Mouse (Mus musculus): ENCODE results near the gene Arhgef10l. TPM values are rescaled to one million over a fixed set of nuclear protein-coding genes. Genes with fewer than 3 reads are reported as not detected.

Arhgef10l gene
- polyA plus RNA-seq, 1 experiment from 2014 or later = 6.3 TPM

- Histone ChIP-seq H3K36me3 (replicated peaks; ENCODE audit: insufficient read depth, low read length) (no peaks in the 10 kb centered on the region), H3K4me1 (ENCODE audit: insufficient read depth) (no peaks in the 10 kb centered on the region; the same call in 1 of the 2 replicates), H3K27me3 (ENCODE audit: insufficient read depth, low read length) (no peaks in the 10 kb centered on the region), H3K27ac (ENCODE audit: low read depth) (no peak overlapping the region), H3K9me3 (ENCODE audit: low read length) (no peaks in the 10 kb centered on the region), H3K4me3 (ENCODE audit: low read depth, low read length) (no peak overlapping the region), H3K9ac (replicated peaks) (no peak overlapping the region), H3K4me2 (ENCODE audit: low read depth, low read length) (no peak overlapping the region)
- DNase-seq (no peak), ATAC-seq (no peak)
- 64% methylated on average over 8 of the region's 8 CpGs for WGBS (ENCODE audit: insufficient replicate concordance)
- no peak for TF ChIP-seq EP300 (IDR thresholded peaks at IDR 0.05; ENCODE audit: low read depth)
- TF ChIP-seq CTCF (IDR thresholded peaks at IDR 0.05; ENCODE audit: low read depth) = no peak
Observed at GRCm38 (mm10) chr4:140640242-140640523, 25.6 kb downstream of the Arhgef10l start.

GRCm38 (mm10) chr4:140639431-140640241 is 26.2 kb downstream of the Arhgef10l start:
- 85% methylated on average over 28 of the region's 28 CpGs for WGBS (ENCODE audit: insufficient replicate concordance)
- H3K9ac ChIP-seq (replicated peaks) = no peak overlapping the region
- no peaks in the 10 kb centered on the region for H3K9me3 ChIP-seq (ENCODE audit: low read length)
- no peaks in the 10 kb centered on the region for H3K27me3 ChIP-seq (ENCODE audit: insufficient read depth, low read length)
- H3K4me3 ChIP-seq (ENCODE audit: low read depth, low read length) = no peak overlapping the region
- TF ChIP-seq EP300 (IDR thresholded peaks at IDR 0.05; ENCODE audit: low read depth) = no peak
- no peak for TF ChIP-seq CTCF (IDR thresholded peaks at IDR 0.05; ENCODE audit: low read depth)
- no peak overlapping the region for H3K27ac ChIP-seq (ENCODE audit: low read depth)
- H3K36me3 ChIP-seq (replicated peaks; ENCODE audit: insufficient read depth, low read length) = no peaks in the 10 kb centered on the region
- ATAC-seq (no peak), DNase-seq (no peak)
- no peak overlapping the region for H3K4me2 ChIP-seq (ENCODE audit: low read depth, low read length)
- no peaks in the 10 kb centered on the region; the same call in 1 of the 2 replicates for H3K4me1 ChIP-seq (ENCODE audit: insufficient read depth)

GRCm38 (mm10) chr4:140638591-140638990 is 27.2 kb downstream of the Arhgef10l start:
- no peak for TF ChIP-seq EP300 (IDR thresholded peaks at IDR 0.05; ENCODE audit: low read depth)
- TF ChIP-seq CTCF (IDR thresholded peaks at IDR 0.05; ENCODE audit: low read depth) = no peak
- Histone ChIP-seq H3K9ac (replicated peaks) (no peak overlapping the region), H3K4me2 (ENCODE audit: low read depth, low read length) (no peak overlapping the region), H3K4me1 (ENCODE audit: insufficient read depth) (no peaks in the 10 kb centered on the region; the same call in 1 of the 2 replicates), H3K4me3 (ENCODE audit: low read depth, low read length) (no peak overlapping the region), H3K27me3 (ENCODE audit: insufficient read depth, low read length) (no peaks in the 10 kb centered on the region), H3K9me3 (ENCODE audit: low read length) (no peaks in the 10 kb centered on the region), H3K36me3 (replicated peaks; ENCODE audit: insufficient read depth, low read length) (no peaks in the 10 kb centered on the region), H3K27ac (ENCODE audit: low read depth) (no peak overlapping the region)
- ATAC-seq (no peak), DNase-seq (no peak)
- 80% methylated on average over 5 of the region's 5 CpGs for WGBS (ENCODE audit: insufficient replicate concordance)

GRCm38 (mm10) chr4:140637269-140637668 is 28.5 kb downstream of the Arhgef10l start:
- H3K4me3 ChIP-seq (ENCODE audit: low read depth, low read length) = no peak overlapping the region
- no peaks in the 10 kb centered on the region for H3K9me3 ChIP-seq (ENCODE audit: low read length)
- H3K27me3 ChIP-seq (ENCODE audit: insufficient read depth, low read length) = no peaks in the 10 kb centered on the region
- no peak overlapping the region for H3K9ac ChIP-seq (replicated peaks)
- DNase-seq (no peak), ATAC-seq (no peak)
- no peaks in the 10 kb centered on the region; the same call in 1 of the 2 replicates for H3K4me1 ChIP-seq (ENCODE audit: insufficient read depth)
- TF ChIP-seq CTCF (IDR thresholded peaks at IDR 0.05; ENCODE audit: low read depth) = no peak
- no peak for TF ChIP-seq EP300 (IDR thresholded peaks at IDR 0.05; ENCODE audit: low read depth)
- no peak overlapping the region for H3K27ac ChIP-seq (ENCODE audit: low read depth)
- 64% methylated on average over 8 of the region's 8 CpGs for WGBS (ENCODE audit: insufficient replicate concordance)
- H3K36me3 ChIP-seq (replicated peaks; ENCODE audit: insufficient read depth, low read length) = no peaks in the 10 kb centered on the region
- H3K4me2 ChIP-seq (ENCODE audit: low read depth, low read length) = no peak overlapping the region

- Histone ChIP-seq H3K4me1 (ENCODE audit: insufficient read depth) (peaks cover 4% of the 10 kb centered on the region), H3K9ac (replicated peaks) (no peak overlapping the region), H3K27me3 (ENCODE audit: insufficient read depth, low read length) (no peaks in the 10 kb centered on the region), H3K9me3 (ENCODE audit: low read length) (no peaks in the 10 kb centered on the region), H3K4me2 (ENCODE audit: low read depth, low read length) (no peak overlapping the region), H3K36me3 (replicated peaks; ENCODE audit: insufficient read depth, low read length) (no peaks in the 10 kb centered on the region), H3K4me3 (ENCODE audit: low read depth, low read length) (no peak overlapping the region), H3K27ac (ENCODE audit: low read depth) (peak overlapping the region; percentile 41)
- WGBS (ENCODE audit: insufficient replicate concordance) = 60% methylated on average over 5 of the region's 5 CpGs
- no peak for DNase-seq
- peak; percentile 77 for ATAC-seq
- no peak for TF ChIP-seq CTCF (IDR thresholded peaks at IDR 0.05; ENCODE audit: low read depth)
- TF ChIP-seq EP300 (IDR thresholded peaks at IDR 0.05; ENCODE audit: low read depth) = no peak
Observed at GRCm38 (mm10) chr4:140636312-140636996, 29.4 kb downstream of the Arhgef10l start.

- no peak for DNase-seq
- no peaks in the 10 kb centered on the region for H3K36me3 ChIP-seq (replicated peaks; ENCODE audit: insufficient read depth, low read length)
- WGBS (ENCODE audit: insufficient replicate concordance) = 74% methylated on average over 10 of the region's 10 CpGs
- no peaks in the 10 kb centered on the region for H3K27me3 ChIP-seq (ENCODE audit: insufficient read depth, low read length)
- no peaks in the 10 kb centered on the region for H3K9me3 ChIP-seq (ENCODE audit: low read length)
- no peak overlapping the region for H3K27ac ChIP-seq (ENCODE audit: low read depth)
- 0 out of 2 replicates have a peak overlapping the region, but pooled peaks have one; percentile 2 for H3K9ac ChIP-seq (replicated peaks)
- H3K4me2 ChIP-seq (ENCODE audit: low read depth, low read length) = no peak overlapping the region
- TF ChIP-seq EP300 (IDR thresholded peaks at IDR 0.05; ENCODE audit: low read depth) (no peak), CTCF (IDR thresholded peaks at IDR 0.05; ENCODE audit: low read depth) (no peak)
- no peak overlapping the region for H3K4me3 ChIP-seq (ENCODE audit: low read depth, low read length)
- no peak for ATAC-seq
- peaks cover 11% of the 10 kb centered on the region for H3K4me1 ChIP-seq (ENCODE audit: insufficient read depth)
Observed at GRCm38 (mm10) chr4:140634861-140635388, 30.9 kb downstream of the Arhgef10l start.

All from liver, postnatal 0 days (tissue).